Mouse (Mus musculus): ENCODE data around the gene Plxnd1.

- TF ChIP-seq POLR2A (IDR thresholded peaks at IDR 0.05; ENCODE audit: control insufficient read depth, low read depth, low read length) (no peak), CTCF (IDR thresholded peaks at IDR 0.05; ENCODE audit: control insufficient read depth, insufficient read depth, insufficient replicate concordance, low read depth, low read length) (no peak)
Measured at GRCm38 (mm10) chr6:115958445-115958844, 36.4 kb downstream of the Plxnd1 start.

Measured in testis, adult 2 months (tissue).